Mouse (Mus musculus): ENCODE measurements around the gene Nfkbib.
A peak's percentile ranks its signal among the peaks of the same experiment; 100 is the strongest.

Gene Nfkbib

GRCm38 (mm10) chr7:28719159-28719558, 48.2 kb downstream of the Nfkbib start:
- no peak for DNase-seq (ENCODE audit: low spot score in 2 of 2)

- no peak for DNase-seq (ENCODE audit: low spot score in 2 of 2)
Observed at GRCm38 (mm10) chr7:28717726-28718125, 49.6 kb downstream of the Nfkbib start.

- DNase-seq (ENCODE audit: low spot score in 2 of 2), result no peak
Observed at GRCm38 (mm10) chr7:28716590-28717281, 50.6 kb downstream of the Nfkbib start, which contains the start of gene Fbxo17. TSS of gene Fbxo17 (plus strand) at chr7:28716804.

- no peak for DNase-seq (ENCODE audit: low spot score in 2 of 2)
Observed at GRCm38 (mm10) chr7:28715598-28715997, 51.7 kb downstream of the Nfkbib start.

- DNase-seq (ENCODE audit: low spot score in 2 of 2), result peak; percentile 49 to 56
Observed at GRCm38 (mm10) chr7:28714667-28715066, 52.6 kb downstream of the Nfkbib start.

GRCm38 (mm10) chr7:28710962-28711361, 56.4 kb downstream of the Nfkbib start:
- DNase-seq (ENCODE audit: low spot score in 2 of 2), result no peak

GRCm38 (mm10) chr7:28709454-28709853, 57.9 kb downstream of the Nfkbib start:
- no peak for DNase-seq (ENCODE audit: low spot score in 2 of 2)
